Mouse (Mus musculus) liver, embryonic 15.5 days (tissue): ENCODE data around the gene Cd244a. TPM values are rescaled to one million over a fixed set of nuclear protein-coding genes. Genes with fewer than 3 reads are reported as not detected.

Source experiments
- ATAC-seq: fragments of 200-750 bp; cut with Nextera tagmentation; 2 replicates; pipeline ENCODE4 v1.8.0; 2017; ENCODE audit warnings: moderate number of reproducible peaks, mild to moderate bottlenecking, moderate library complexity; ENCODE audit not compliant: insufficient read depth
- H3K27ac ChIP-seq: fragments of 300-500 bp; sonication (generic); replicated peaks from 2 replicates; pipeline ENCODE4 v1.5.1; 2015; ENCODE audit warnings: mild to moderate bottlenecking, inconsistent platforms
- H3K27me3 ChIP-seq: fragments of 300-500 bp; sonication (generic); 2 replicates; pipeline ENCODE4 v1.6.1; 2015; ENCODE audit warnings: mild to moderate bottlenecking, inconsistent platforms
- H3K36me3 ChIP-seq: fragments of 300-500 bp; sonication (generic); replicated peaks from 2 replicates; pipeline ENCODE4 v1.6.1; 2015; ENCODE audit warnings: moderate library complexity, mild to moderate bottlenecking, inconsistent platforms
- H3K4me1 ChIP-seq: fragments of 300-500 bp; sonication (generic); replicated peaks from 2 replicates; pipeline ENCODE4 v1.6.1; 2015; ENCODE audit warnings: inconsistent platforms
- H3K4me2 ChIP-seq: fragments of 300-500 bp; sonication (generic); 2 replicates; pipeline ENCODE4 v1.6.1; 2015; ENCODE audit warnings: moderate library complexity, mild to moderate bottlenecking, inconsistent platforms
- H3K4me3 ChIP-seq: fragments of 300-500 bp; sonication (generic); replicated peaks from 2 replicates; pipeline ENCODE4 v1.5.1; 2015; ENCODE audit warnings: mild to moderate bottlenecking, inconsistent platforms
- H3K9ac ChIP-seq: fragments of 300-500 bp; sonication (generic); 2 replicates; pipeline ENCODE4 v1.6.1; 2015; ENCODE audit warnings: moderate library complexity, mild to moderate bottlenecking, inconsistent platforms
- H3K9me3 ChIP-seq: fragments of 300-500 bp; sonication (generic); replicated peaks from 2 replicates; pipeline ENCODE4 v1.6.1; 2016; ENCODE audit warnings: inconsistent platforms
- WGBS: fragments of 180-500 bp; shearing (Covaris S2); methylation state at CpG from one replicate; pipeline ENCODE4 v1.1.7; 2015; ENCODE audit warnings: mixed read lengths; ENCODE audit not compliant: insufficient replicate concordance; 5-methylcytosine and 5-hydroxymethylcytosine counted together
- polyA plus RNA-seq: library from polyadenylated mRNA; unstranded; fragments of >200 nt; fragmentation: Nextera tagmentation; extraction: Ambion mirVana; gene quantifications from 2 replicates; pipeline ENCODE4 v1.2.1, GENCODE M21; 2015

Cd244a gene
- polyA plus RNA-seq, 1 experiment from 2014 or later: 0.59 TPM

DNA sequence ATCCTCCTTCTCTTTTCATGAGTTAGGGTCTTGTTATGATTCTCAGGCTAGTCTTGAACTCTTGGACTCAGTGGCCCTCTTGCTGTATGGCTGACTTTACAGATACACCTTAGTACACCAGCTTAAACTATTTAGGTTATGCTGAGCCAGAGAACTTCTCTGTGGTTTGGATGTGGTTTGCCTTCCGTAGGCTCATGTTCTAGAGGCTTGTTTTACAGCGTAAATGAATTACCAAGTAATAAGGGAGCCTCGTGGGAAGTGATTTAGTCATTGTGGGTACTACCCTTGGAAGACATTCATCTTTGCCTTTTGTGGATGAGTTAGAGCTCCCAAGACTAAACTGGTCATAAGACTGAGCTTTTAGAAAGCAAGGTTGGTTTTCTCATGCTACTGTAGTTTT lies 68.8 kb downstream of the Cd244a start:
- Histone ChIP-seq H3K27ac (no peak overlapping the region), H3K4me3 (no peak overlapping the region), H3K4me2 (no peak overlapping the region), H3K36me3 (no peaks in the 10 kb centered on the region), H3K9ac (no peak overlapping the region), H3K9me3 (no peaks in the 10 kb centered on the region), H3K27me3 (no peaks in the 10 kb centered on the region), H3K4me1 (no peaks in the 10 kb centered on the region)
- WGBS: 42% methylated on average over 3 of the region's 3 CpGs
- no peak for ATAC-seq

DNA sequence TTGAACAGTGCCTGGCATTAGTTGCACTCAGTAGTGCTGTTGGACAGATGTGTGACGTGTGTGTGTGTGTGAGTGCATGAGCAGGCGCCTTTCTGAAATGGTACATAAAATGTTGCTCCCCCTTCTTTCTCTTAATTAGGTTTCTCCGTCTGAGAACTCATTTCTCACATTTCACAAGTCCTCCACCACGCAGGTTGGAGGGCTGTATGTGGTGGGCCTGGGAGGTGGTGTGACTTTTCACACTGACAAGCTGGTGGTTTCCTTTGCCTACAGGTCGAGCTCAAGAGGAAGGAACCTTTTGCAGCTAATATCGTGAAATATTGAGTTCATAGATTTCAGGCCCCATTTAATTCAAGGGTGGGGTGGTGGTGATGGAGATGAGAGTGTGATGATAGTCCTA lies 70.2 kb downstream of the Cd244a start:
- no peaks in the 10 kb centered on the region for H3K27me3 ChIP-seq
- no peak overlapping the region for H3K9ac ChIP-seq
- no peak overlapping the region for H3K27ac ChIP-seq
- no peak overlapping the region for H3K4me3 ChIP-seq
- no peaks in the 10 kb centered on the region for H3K36me3 ChIP-seq
- H3K4me2 ChIP-seq: no peak overlapping the region
- 30% methylated on average over 6 of the region's 6 CpGs for WGBS
- no peak for ATAC-seq
- H3K4me1 ChIP-seq: no peaks in the 10 kb centered on the region
- H3K9me3 ChIP-seq: no peaks in the 10 kb centered on the region

DNA sequence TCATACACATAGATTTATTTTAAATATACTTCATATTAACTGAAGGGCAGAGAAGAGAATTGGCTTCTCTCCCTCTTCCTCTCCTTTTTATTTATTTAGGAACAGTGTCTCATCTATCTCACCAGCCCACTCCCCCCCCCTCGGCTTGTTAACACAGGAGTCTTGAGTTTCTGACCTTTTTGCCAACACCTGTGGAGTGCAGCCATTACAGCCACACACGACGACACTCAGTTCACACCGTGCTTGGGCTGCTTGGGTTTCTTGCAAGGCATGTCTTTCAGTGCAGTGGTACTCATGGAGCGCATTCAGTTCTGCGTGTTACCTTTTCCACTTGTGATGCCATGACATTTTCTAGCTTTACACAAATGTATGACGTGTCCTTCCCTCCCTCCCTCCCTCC lies 71.0 kb downstream of the Cd244a start:
- Histone ChIP-seq H3K27ac (no peak overlapping the region), H3K27me3 (no peaks in the 10 kb centered on the region), H3K9me3 (no peaks in the 10 kb centered on the region), H3K4me2 (no peak overlapping the region), H3K9ac (no peak overlapping the region), H3K4me3 (no peak overlapping the region), H3K36me3 (no peaks in the 10 kb centered on the region), H3K4me1 (no peaks in the 10 kb centered on the region)
- 64% methylated on average over 7 of the region's 7 CpGs for WGBS
- ATAC-seq: no peak

DNA sequence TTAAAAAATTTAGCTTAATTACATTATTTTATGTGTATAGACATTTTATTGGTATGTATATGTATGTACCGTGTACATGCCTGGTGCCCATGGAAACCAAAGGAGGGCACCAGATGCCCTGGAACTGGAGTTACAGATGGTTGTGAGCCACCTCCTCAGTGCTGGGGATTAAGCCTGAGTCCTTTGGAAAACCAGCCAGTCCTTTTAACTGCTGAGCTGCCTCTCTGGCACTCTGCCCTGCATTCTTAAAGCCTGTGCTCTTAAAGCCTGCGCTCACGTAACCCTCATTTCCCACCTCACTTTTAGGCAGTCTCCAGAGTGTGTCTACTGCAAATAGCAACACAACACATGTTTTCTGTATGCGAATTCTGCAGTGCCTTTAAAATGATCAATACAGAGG lies 71.9 kb downstream of the Cd244a start:
- Histone ChIP-seq H3K9ac (no peak overlapping the region), H3K9me3 (no peaks in the 10 kb centered on the region), H3K36me3 (no peaks in the 10 kb centered on the region), H3K27me3 (no peaks in the 10 kb centered on the region), H3K4me2 (no peak overlapping the region), H3K4me1 (no peaks in the 10 kb centered on the region), H3K4me3 (no peak overlapping the region), H3K27ac (no peak overlapping the region)
- 70% methylated on average over 4 of the region's 4 CpGs for WGBS
- no peak for ATAC-seq

DNA sequence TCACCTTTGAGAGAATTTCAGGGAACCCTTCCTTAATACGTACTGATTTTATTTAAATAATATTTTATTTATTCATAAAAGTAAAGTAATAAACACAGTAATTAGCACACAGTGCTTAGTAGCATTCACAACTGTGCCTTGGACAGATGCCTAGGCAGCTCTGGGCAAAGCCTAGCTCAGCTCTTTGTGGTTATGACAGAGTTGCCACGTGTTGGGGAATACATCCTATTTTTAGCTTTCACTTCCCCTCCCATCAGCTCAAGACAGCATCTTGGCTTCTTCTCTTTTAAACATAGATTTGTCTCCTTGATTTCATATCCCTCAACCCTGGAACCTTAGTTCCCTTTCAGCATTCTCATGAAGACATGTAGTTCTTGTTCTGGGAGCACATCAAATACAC lies 72.5 kb downstream of the Cd244a start:
- 26% methylated on average over 2 of the region's 2 CpGs for WGBS
- no peak overlapping the region for H3K9ac ChIP-seq
- ATAC-seq: peak; percentile 37; the same call in 1 of the 2 replicates
- no peak overlapping the region for H3K4me3 ChIP-seq
- H3K4me2 ChIP-seq: no peak overlapping the region
- H3K27ac ChIP-seq: no peak overlapping the region
- H3K4me1 ChIP-seq: no peaks in the 10 kb centered on the region
- H3K9me3 ChIP-seq: no peaks in the 10 kb centered on the region
- H3K36me3 ChIP-seq: no peaks in the 10 kb centered on the region
- no peaks in the 10 kb centered on the region for H3K27me3 ChIP-seq

DNA sequence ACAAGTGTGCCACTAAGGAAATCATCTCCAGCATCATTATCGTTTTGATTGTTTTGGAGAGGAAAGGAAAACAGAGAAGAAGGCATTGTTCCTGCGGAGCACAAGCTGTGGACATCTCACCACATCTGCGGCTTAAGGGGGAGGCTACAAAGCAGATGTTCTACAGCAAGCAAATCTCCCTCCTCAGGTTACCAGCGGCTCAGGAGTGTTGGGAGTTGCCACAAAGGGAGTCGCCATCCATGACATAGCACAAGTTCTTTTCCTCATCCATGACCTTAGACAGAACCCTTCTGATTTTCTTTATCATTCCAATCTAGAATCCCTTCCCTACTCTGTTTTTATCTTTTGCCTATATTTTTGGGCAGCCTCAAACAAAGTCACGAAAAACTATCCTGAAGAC lies 76.7 kb downstream of the Cd244a start:
- H3K36me3 ChIP-seq: no peaks in the 10 kb centered on the region
- no peak overlapping the region for H3K9ac ChIP-seq
- WGBS: 50% methylated on average over 6 of the region's 6 CpGs
- H3K4me2 ChIP-seq: no peak overlapping the region
- no peak overlapping the region for H3K4me3 ChIP-seq
- no peak for ATAC-seq
- H3K9me3 ChIP-seq: no peaks in the 10 kb centered on the region
- H3K4me1 ChIP-seq: no peaks in the 10 kb centered on the region
- no peak overlapping the region for H3K27ac ChIP-seq
- no peaks in the 10 kb centered on the region for H3K27me3 ChIP-seq

DNA sequence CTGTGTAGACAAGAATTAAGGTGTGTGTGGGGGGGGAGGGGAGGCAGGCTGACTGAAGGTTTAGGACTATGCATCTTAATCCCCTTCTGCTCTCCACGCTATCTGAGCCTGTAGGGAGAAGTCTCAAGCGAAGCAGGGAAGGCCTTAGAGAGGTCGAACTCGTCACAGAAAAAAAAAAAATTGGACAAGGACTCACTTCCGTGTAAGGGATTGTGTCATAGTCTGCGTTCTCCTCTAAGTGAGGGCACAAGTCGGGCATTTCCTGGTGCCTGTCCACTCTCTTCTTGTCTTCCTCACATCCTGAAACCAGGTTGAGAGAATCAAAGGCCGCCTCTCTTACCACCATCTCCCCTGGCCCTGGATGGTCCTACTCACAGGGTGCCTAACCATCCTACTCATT lies 78.1 kb downstream of the Cd244a start:
- ATAC-seq: no peak
- H3K4me1 ChIP-seq: no peaks in the 10 kb centered on the region
- H3K4me2 ChIP-seq: no peak overlapping the region
- H3K36me3 ChIP-seq: no peaks in the 10 kb centered on the region
- H3K27me3 ChIP-seq: no peaks in the 10 kb centered on the region
- WGBS: 51% methylated on average over 8 of the region's 8 CpGs
- no peaks in the 10 kb centered on the region for H3K9me3 ChIP-seq
- no peak overlapping the region for H3K9ac ChIP-seq
- no peak overlapping the region for H3K4me3 ChIP-seq
- no peak overlapping the region for H3K27ac ChIP-seq

DNA sequence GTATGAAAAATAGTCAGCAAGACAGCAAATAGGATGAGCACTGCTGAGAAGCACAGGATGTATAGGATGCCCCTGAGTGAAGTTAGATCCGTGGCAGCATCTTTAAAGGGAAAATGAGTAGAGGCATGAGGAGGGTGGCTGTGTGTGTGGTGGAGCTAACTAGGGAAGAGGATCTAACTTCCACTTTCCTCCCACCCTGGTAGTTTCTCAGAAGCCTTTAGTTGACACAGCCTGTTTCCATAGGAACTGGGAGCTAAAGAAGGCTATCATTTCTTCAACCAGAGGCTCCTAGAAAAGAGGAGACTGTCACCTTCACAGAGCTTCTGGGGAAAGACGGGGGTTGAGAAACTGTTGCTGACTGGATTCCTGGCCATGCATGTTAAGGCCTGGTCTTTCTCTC lies 79.7 kb downstream of the Cd244a start:
- H3K27ac ChIP-seq: no peak overlapping the region
- WGBS: 55% methylated on average over 2 of the region's 2 CpGs
- H3K9ac ChIP-seq: no peak overlapping the region
- H3K27me3 ChIP-seq: no peaks in the 10 kb centered on the region
- peaks cover 4% of the 10 kb centered on the region for H3K4me1 ChIP-seq
- no peaks in the 10 kb centered on the region for H3K9me3 ChIP-seq
- no peak overlapping the region for H3K4me3 ChIP-seq
- ATAC-seq: no peak
- H3K36me3 ChIP-seq: no peaks in the 10 kb centered on the region
- no peak overlapping the region for H3K4me2 ChIP-seq

DNA sequence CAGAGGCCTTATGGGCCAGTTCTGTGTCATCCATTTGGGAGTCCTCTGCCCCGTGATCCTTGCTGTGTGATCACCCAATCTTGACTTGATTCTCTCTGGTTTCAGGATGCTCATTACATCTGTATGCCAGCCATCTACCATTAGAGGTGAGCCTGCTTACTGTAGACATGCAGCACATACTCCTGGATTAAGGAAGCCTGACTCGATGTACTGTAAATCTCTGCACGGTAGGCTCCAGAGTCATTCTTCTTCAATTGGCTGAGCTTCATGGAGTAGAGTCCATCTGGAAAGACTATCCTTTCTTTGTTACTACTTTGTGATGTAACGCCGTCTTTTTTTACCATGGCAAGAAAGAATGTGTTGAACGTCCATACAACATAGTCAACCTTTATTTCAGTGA lies 81.8 kb downstream of the Cd244a start:
- no peak for ATAC-seq
- Histone ChIP-seq H3K9me3 (no peaks in the 10 kb centered on the region), H3K27me3 (no peaks in the 10 kb centered on the region), H3K9ac (no peak overlapping the region), H3K4me1 (peaks cover 6% of the 10 kb centered on the region), H3K36me3 (no peaks in the 10 kb centered on the region), H3K4me3 (no peak overlapping the region), H3K4me2 (no peak overlapping the region), H3K27ac (no peak overlapping the region)
- WGBS: 70% methylated on average over 6 of the region's 6 CpGs

DNA sequence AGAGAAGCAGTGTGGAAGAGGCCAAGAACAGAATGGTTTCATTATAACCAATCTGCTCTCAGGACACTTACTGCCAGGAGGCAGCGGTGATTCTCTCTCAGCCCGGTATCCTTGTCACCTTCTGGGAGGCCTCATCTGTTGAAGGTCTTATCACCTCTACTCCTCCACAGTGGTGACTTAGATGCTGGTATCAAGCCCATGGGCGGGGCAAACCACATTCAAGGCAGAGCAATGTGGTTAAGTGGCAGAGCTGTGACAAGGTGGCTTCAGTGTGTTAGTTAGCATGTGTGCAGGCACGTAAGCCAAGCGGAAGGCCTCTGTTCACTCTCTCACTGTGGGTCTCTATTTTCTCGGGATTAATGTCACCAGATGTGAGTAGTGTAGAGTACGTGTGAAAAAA lies 84.6 kb downstream of the Cd244a start:
- WGBS: 19% methylated on average over 7 of the region's 7 CpGs
- ATAC-seq: peak; percentile 88
- Histone ChIP-seq H3K27ac (no peak overlapping the region), H3K4me1 (peaks cover 6% of the 10 kb centered on the region), H3K9me3 (no peaks in the 10 kb centered on the region), H3K27me3 (no peaks in the 10 kb centered on the region), H3K36me3 (no peaks in the 10 kb centered on the region), H3K4me2 (no peak overlapping the region), H3K9ac (no peak overlapping the region), H3K4me3 (no peak overlapping the region)

DNA sequence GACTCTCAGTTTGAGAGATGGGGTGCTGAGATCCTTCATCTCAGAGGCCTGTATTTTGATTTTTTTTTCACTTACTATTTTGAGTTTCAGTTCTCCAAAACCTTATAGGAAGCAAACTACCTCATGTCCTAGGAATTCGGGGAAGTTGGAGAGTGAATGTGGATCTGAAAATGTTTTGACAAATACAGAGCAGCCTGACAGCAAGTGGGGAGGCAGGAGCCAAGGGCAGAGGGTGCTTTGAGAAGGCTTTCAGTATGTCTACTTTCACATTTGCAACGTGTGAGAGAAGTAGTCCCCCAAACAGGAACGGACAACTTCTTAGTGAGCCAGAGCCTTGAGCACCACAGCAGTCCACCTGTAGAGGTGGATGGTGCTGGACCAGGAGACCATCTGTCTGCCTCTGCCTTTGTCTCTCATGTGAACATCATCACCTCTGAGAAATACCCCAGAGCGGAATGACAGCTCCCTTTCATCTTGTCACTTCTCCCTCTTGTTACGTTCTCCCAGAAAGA lies 87.5 kb downstream of the Cd244a start:
- H3K27me3 ChIP-seq: no peaks in the 10 kb centered on the region
- peaks cover 6% of the 10 kb centered on the region for H3K4me1 ChIP-seq
- no peak for ATAC-seq
- no peak overlapping the region for H3K27ac ChIP-seq
- H3K4me2 ChIP-seq: no peak overlapping the region
- no peak overlapping the region for H3K4me3 ChIP-seq
- no peak overlapping the region for H3K9ac ChIP-seq
- 58% methylated on average over 5 of the region's 5 CpGs for WGBS
- H3K9me3 ChIP-seq: no peaks in the 10 kb centered on the region
- H3K36me3 ChIP-seq: no peaks in the 10 kb centered on the region

DNA sequence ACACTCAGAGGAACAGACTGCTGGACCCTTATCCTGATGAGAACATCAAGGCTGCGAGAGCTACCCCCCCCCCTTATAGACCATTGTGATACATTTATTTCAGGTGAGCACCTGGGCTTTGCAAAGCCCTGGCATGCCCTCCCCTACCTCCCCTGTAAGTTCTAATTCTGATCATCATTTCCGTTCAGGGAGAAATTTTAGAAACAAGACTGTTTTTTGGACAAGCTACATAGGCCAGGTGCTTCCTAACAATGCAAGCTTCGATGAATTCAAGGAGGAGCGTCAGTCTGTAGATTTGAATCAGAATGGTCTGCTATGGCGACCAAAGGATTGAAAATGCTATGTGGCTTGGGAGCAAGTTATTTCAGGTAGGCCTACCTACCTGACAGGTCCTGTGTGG lies 88.7 kb downstream of the Cd244a start:
- Histone ChIP-seq H3K4me1 (peaks cover 6% of the 10 kb centered on the region), H3K9ac (no peak overlapping the region), H3K27me3 (no peaks in the 10 kb centered on the region), H3K4me2 (no peak overlapping the region), H3K4me3 (no peak overlapping the region), H3K36me3 (no peaks in the 10 kb centered on the region), H3K27ac (no peak overlapping the region), H3K9me3 (no peaks in the 10 kb centered on the region)
- WGBS: 65% methylated on average over 5 of the region's 5 CpGs
- ATAC-seq: no peak
